Mouse (Mus musculus): ENCODE measurements around the gene Ank2. TPM values are rescaled to one million over a fixed set of nuclear protein-coding genes. Genes with fewer than 3 reads are reported as not detected.

Ank2 gene
- total RNA-seq, 1 experiment from 2014 or later, result 57.0 TPM

- DNase-seq, result no peak
These were observed 216.9 kb downstream of the Ank2 start for GRCm38 (mm10) chr3:127282277-127282676.

GRCm38 (mm10) chr3:127281390-127281789, 217.8 kb downstream of the Ank2 start:
- DNase-seq, result no peak

- no peak for DNase-seq
These were observed 218.8 kb downstream of the Ank2 start for GRCm38 (mm10) chr3:127280376-127280775.

GRCm38 (mm10) chr3:127275953-127276352, 223.2 kb downstream of the Ank2 start:
- no peak for DNase-seq

- no peak for DNase-seq
These were observed 226.3 kb downstream of the Ank2 start for GRCm38 (mm10) chr3:127272801-127273200.

GRCm38 (mm10) chr3:127269616-127270015, 229.5 kb downstream of the Ank2 start:
- no peak for DNase-seq

GRCm38 (mm10) chr3:127267846-127268245, 231.3 kb downstream of the Ank2 start:
- no peak for DNase-seq

GRCm38 (mm10) chr3:127265732-127266131, 233.4 kb downstream of the Ank2 start:
- DNase-seq, result no peak

GRCm38 (mm10) chr3:127265182-127265581, 234.0 kb downstream of the Ank2 start:
- no peak for DNase-seq

- no peak for DNase-seq
These were observed 238.4 kb downstream of the Ank2 start for GRCm38 (mm10) chr3:127260786-127261166.

- DNase-seq, result no peak
These were observed 239.0 kb downstream of the Ank2 start for GRCm38 (mm10) chr3:127260007-127260785.

GRCm38 (mm10) chr3:127258466-127259075, 240.6 kb downstream of the Ank2 start:
- DNase-seq, result no peak

- no peak for DNase-seq
These were observed 241.2 kb downstream of the Ank2 start for GRCm38 (mm10) chr3:127257969-127258368.

- peak; percentile 21 for DNase-seq
These were observed 241.7 kb downstream of the Ank2 start for GRCm38 (mm10) chr3:127257279-127257925.

- no peak for DNase-seq
These were observed 242.5 kb downstream of the Ank2 start for GRCm38 (mm10) chr3:127256681-127257080.

- DNase-seq, result no peak
These were observed 248.2 kb downstream of the Ank2 start for GRCm38 (mm10) chr3:127250930-127251329.

- DNase-seq, result no peak
These were observed 250.5 kb downstream of the Ank2 start for GRCm38 (mm10) chr3:127248611-127249010.

GRCm38 (mm10) chr3:127246989-127247708, 252.0 kb downstream of the Ank2 start:
- DNase-seq, result no peak

- no peak for DNase-seq
These were observed 255.1 kb downstream of the Ank2 start for GRCm38 (mm10) chr3:127243928-127244642.

- DNase-seq, result no peak
These were observed 256.8 kb downstream of the Ank2 start for GRCm38 (mm10) chr3:127242234-127242810.

GRCm38 (mm10) chr3:127235271-127235670, 263.9 kb downstream of the Ank2 start:
- DNase-seq, result no peak
